Mouse (Mus musculus) forebrain, postnatal 0 days (tissue): ENCODE data around the gene Znhit3. TPM values are rescaled to one million over a fixed set of nuclear protein-coding genes. Genes with fewer than 3 reads are reported as not detected.
A peak's percentile ranks its signal among the peaks of the same experiment; 100 is the strongest.

Source experiments
- ATAC-seq: fragments of 200-750 bp; cut with Nextera tagmentation; 2 replicates; pipeline ENCODE4 v1.8.0; 2017; ENCODE audit warnings: mild to moderate bottlenecking, moderate library complexity
- DNase-seq: peaks from one replicate; pipeline ENCODE4 v3.0.0-alpha.2; 2015
- H3K27ac ChIP-seq: fragments of 300-500 bp; sonication (generic); 2 replicates; pipeline ENCODE4 v1.5.1; 2014; ENCODE audit warnings: low read depth, mild to moderate bottlenecking, antibody characterized with exemption, low read length, moderate library complexity, mixed read lengths
- H3K27me3 ChIP-seq: fragments of 300-500 bp; sonication (generic); 2 replicates; pipeline ENCODE4 v1.6.1; 2014; ENCODE audit warnings: mild to moderate bottlenecking, low read length, mixed read lengths; ENCODE audit not compliant: insufficient read depth
- H3K36me3 ChIP-seq: fragments of 300-500 bp; sonication (generic); 2 replicates; pipeline ENCODE4 v1.6.1; 2014; ENCODE audit warnings: mild to moderate bottlenecking, moderate library complexity; ENCODE audit not compliant: insufficient read depth
- H3K4me1 ChIP-seq: fragments of 300-500 bp; sonication (generic); 2 replicates; pipeline ENCODE4 v1.6.1; 2014; ENCODE audit warnings: antibody characterized with exemption; ENCODE audit not compliant: insufficient read depth
- H3K4me2 ChIP-seq: fragments of 300-500 bp; sonication (generic); 2 replicates; pipeline ENCODE4 v1.6.1; 2014; ENCODE audit warnings: low read depth, mild to moderate bottlenecking, moderate library complexity
- H3K4me3 ChIP-seq: fragments of 300-500 bp; sonication (generic); 2 replicates; pipeline ENCODE4 v1.5.1; 2014; ENCODE audit warnings: low read depth, low read length, mixed read lengths
- H3K9ac ChIP-seq: fragments of 300-500 bp; sonication (generic); 2 replicates; pipeline ENCODE4 v1.6.1; 2014; ENCODE audit warnings: mild to moderate bottlenecking
- H3K9me3 ChIP-seq: fragments of 300-500 bp; sonication (generic); 2 replicates; pipeline ENCODE4 v1.6.1; 2016; ENCODE audit warnings: low read length
- CTCF ChIP-seq: sonication (generic); IDR thresholded peaks from 2 replicates; pipeline ENCODE4 v1.5.1; 2016; ENCODE audit warnings: antibody characterized with exemption, control low read depth, low read depth
- WGBS: fragments of 180-500 bp; shearing (Covaris S2); extraction: QIAGEN DNeasy Blood & Tissue Kit; methylation state at CpG from one replicate; pipeline ENCODE4 v1.1.7; 2014; 5-methylcytosine and 5-hydroxymethylcytosine counted together
- polyA plus RNA-seq: library from polyadenylated mRNA; unstranded; fragments of >200 nt; fragmentation: Nextera tagmentation; extraction: Ambion mirVana; gene quantifications from 2 replicates; pipeline ENCODE4 v1.2.1, GENCODE M21; 2015
- total RNA-seq: library from RNA; depleted of rRNA; stranded (reverse); fragments of >200 nt; gene quantifications from 2 replicates; pipeline ENCODE4 v1.2.3, GENCODE M21; 2014

Znhit3 gene
- total and polyA plus RNA-seq, 2 experiments from 2014 or later = 40.0 to 83.9 TPM

DNA sequence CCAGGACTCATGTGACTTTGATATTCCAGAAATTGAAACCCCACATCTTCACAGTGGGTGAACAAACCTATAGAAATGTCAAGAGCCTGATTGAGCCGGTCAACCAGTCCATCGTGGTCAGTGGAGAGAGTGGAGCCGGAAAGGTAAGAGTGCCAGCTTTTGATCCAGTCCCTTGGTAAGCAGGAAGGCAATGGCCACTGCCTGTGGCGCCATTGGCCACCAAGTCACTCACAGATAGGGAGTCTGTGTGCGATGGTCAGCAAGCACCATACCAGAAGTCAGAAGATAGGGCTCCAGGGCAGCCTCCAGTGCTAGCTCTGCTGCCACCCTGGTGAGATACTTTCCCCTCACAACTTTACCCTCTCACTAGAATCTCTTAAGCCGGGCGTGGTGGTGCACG, 28.1 kb downstream of the Znhit3 start:
- peaks cover 44% of the 10 kb centered on the region for H3K36me3 ChIP-seq
- TF ChIP-seq CTCF = no peak
- WGBS = 98% methylated on average over 8 of the region's 8 CpGs

DNA sequence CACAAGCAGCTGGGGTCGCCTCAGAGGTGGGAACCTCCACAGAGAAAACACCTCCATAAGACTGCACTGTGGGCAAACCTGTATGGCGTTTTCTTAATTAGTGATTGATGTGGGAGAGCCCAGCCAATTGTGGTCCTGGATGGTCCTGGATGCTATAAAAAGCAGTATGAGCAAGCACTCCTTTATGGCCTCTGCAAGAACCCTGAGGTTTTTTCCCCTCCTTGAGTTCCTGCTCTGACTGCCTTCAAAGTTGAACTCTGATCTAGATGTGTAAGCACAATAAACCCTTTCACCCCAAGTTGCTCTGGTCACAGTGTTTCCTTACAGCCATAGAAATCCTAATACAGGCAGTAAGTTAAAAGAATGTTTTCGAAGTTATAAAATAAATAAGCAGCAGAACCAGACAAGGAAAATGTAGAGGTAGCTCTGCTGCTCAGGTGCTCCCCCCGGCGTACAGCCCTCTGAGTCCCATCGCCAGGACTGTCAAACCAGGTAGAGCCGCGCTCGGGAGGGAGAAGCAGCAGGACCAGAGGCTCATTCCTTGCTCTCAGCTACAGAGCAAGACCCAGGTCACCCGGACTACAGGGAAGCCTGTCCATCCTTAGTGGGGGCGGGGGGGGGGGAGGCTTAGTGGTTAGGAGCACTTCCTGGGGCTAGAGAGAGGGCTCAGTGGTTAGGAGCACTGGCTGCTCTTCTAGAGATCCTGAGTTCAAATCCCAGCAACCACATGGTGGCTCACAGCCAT, 29.2 kb downstream of the Znhit3 start:
- 91% methylated on average over 11 of the region's 11 CpGs for WGBS
- no peak overlapping the region for H3K27ac ChIP-seq
- H3K27me3 ChIP-seq = no peaks in the 10 kb centered on the region
- DNase-seq = no peak
- H3K36me3 ChIP-seq = peaks cover 41% of the 10 kb centered on the region
- no peak for TF ChIP-seq CTCF
- H3K4me1 ChIP-seq = no peaks in the 10 kb centered on the region
- H3K9ac ChIP-seq = no peak overlapping the region
- no peak overlapping the region for H3K4me3 ChIP-seq
- no peak for ATAC-seq
- H3K9me3 ChIP-seq = no peaks in the 10 kb centered on the region
- H3K4me2 ChIP-seq = no peak overlapping the region

More for the DNA sequence above, 28.1 kb downstream of the Znhit3 start:
- H3K27me3 ChIP-seq = no peaks in the 10 kb centered on the region
- no peak overlapping the region for H3K27ac ChIP-seq
- H3K4me3 ChIP-seq = no peak overlapping the region
- no peaks in the 10 kb centered on the region for H3K4me1 ChIP-seq
- no peaks in the 10 kb centered on the region for H3K9me3 ChIP-seq
- no peak for ATAC-seq
- DNase-seq = no peak
- H3K9ac ChIP-seq = no peak overlapping the region
- no peak overlapping the region for H3K4me2 ChIP-seq

DNA sequence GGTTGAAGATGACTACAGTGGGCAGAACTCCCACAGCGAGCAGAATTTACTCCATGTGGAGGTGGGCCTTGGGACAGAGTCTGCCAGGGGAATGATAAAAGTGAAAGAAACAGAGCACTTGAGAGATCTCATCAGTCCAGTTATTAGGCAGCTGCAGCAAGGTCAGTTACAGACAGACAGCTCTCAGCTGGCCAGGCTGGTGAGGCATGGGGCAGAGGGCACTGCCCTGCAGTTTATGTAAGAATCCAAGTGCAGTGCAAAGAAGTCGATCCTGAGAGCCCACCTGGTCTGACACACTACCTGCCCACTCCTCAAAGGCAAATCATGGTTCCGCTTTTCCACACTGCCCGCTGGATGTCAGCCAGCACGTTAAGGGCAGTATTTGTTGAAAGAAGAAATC, 29.9 kb downstream of the Znhit3 start:
- WGBS = 95% methylated on average over 5 of the region's 5 CpGs
- Histone ChIP-seq H3K4me2 (no peak overlapping the region), H3K27me3 (no peaks in the 10 kb centered on the region), H3K9me3 (no peaks in the 10 kb centered on the region), H3K27ac (no peak overlapping the region), H3K9ac (no peak overlapping the region), H3K4me1 (no peaks in the 10 kb centered on the region), H3K36me3 (peaks cover 41% of the 10 kb centered on the region), H3K4me3 (no peak overlapping the region)
- no peak for ATAC-seq
- no peak for TF ChIP-seq CTCF
- DNase-seq = no peak

DNA sequence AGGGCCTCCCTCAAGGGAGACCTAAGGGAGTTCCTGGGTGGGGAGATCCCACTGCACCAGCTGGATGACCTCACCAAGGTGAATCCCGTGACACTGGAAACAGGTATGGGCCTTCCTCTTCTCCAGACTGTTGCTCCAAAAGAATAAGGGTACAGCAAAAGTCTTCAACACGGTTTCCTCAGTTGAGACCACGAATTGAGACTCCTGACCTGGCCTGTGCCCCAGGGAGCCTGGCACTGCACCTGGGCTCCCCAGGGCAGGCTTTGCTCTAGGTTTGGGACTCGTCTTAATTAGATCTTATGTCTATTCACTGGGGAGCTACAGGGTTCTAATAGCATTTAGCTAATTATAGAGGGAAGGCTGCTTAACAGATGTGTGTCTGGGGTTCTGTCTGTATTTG, 30.9 kb downstream of the Znhit3 start:
- peaks cover 41% of the 10 kb centered on the region for H3K36me3 ChIP-seq
- DNase-seq (no peak), ATAC-seq (no peak)
- H3K4me1 ChIP-seq = peaks cover 5% of the 10 kb centered on the region; the same call in 1 of the 2 replicates
- no peaks in the 10 kb centered on the region for H3K27me3 ChIP-seq
- WGBS = 78% methylated on average over 4 of the region's 4 CpGs
- no peak overlapping the region for H3K4me3 ChIP-seq
- H3K27ac ChIP-seq = no peak overlapping the region
- no peak for TF ChIP-seq CTCF
- H3K4me2 ChIP-seq = no peak overlapping the region
- no peaks in the 10 kb centered on the region for H3K9me3 ChIP-seq
- no peak overlapping the region for H3K9ac ChIP-seq

DNA sequence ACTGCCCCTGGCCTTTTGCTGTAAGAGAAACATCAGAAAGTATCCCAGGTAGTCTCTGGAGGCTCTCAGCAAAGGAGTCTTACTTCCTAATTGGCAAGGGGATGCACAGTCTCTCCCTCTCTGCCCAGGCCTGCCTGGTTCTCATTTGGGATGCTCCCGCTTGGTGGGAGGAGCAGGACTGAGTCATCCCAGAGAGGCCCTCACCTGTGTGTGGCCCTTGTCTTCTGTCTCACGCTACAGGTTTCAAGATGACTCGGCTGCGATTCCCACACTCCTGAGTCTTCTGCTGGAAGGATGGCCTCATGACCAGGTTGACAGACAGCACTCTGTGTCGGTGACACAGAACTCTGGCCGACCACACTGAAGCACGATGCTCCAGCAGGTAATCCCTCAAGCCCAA, 33.8 kb downstream of the Znhit3 start:
- no peaks in the 10 kb centered on the region for H3K9me3 ChIP-seq
- DNase-seq (no peak), ATAC-seq (no peak)
- H3K4me3 ChIP-seq = no peak overlapping the region
- 99% methylated on average over 7 of the region's 7 CpGs for WGBS
- no peak for TF ChIP-seq CTCF
- peaks cover 5% of the 10 kb centered on the region; the same call in 1 of the 2 replicates for H3K4me1 ChIP-seq
- H3K27ac ChIP-seq = no peak overlapping the region
- no peaks in the 10 kb centered on the region for H3K27me3 ChIP-seq
- no peak overlapping the region for H3K4me2 ChIP-seq
- H3K9ac ChIP-seq = no peak overlapping the region
- peaks cover 33% of the 10 kb centered on the region for H3K36me3 ChIP-seq

GRCm38 (mm10) chr11:84880971-84881370, 35.2 kb downstream of the Znhit3 start:
- Histone ChIP-seq H3K36me3 (peaks cover 24% of the 10 kb centered on the region; the same call in 1 of the 2 replicates), H3K9ac (peak overlapping the region; percentile 69), H3K4me2 (peak overlapping the region; percentile 90), H3K4me3 (peak overlapping the region; percentile 87), H3K4me1 (peaks cover 5% of the 10 kb centered on the region; the same call in 1 of the 2 replicates), H3K27me3 (no peaks in the 10 kb centered on the region), H3K9me3 (no peaks in the 10 kb centered on the region), H3K27ac (no peak overlapping the region)
- DNase-seq (peak; percentile 2), ATAC-seq (no peak)
- WGBS = 57% methylated on average over 9 of the region's 9 CpGs
- TF ChIP-seq CTCF = no peak

DNA sequence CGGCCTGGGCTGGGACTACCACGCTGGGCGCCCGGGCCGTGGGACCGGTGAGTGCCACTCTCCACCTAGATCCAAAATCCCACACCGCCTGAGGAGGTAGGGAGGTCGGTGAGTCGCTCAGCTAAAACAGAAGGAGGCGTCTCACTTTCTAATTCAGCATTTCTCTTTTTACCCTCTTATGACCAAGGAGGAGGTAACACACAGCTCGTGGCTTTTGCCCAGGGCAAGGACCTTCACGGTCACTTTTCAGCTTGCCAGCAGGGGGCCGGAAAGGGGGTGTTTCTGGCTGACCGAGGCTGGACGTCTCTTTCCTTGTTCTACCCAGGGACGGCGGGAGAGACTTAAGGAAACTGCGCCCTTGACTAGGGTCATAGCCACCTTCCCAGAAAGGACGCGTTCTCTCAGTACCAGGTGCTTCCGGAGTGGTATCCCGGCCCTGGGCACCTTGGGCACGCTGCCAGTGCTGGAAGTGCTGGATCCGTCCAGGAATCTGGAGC, 35.7 kb downstream of the Znhit3 start:
- H3K4me2 ChIP-seq = peak overlapping the region; percentile 90
- peak; percentile 40; the same call in 1 of the 2 replicates for TF ChIP-seq CTCF
- H3K4me1 ChIP-seq = peaks cover 5% of the 10 kb centered on the region; the same call in 1 of the 2 replicates
- H3K9me3 ChIP-seq = no peaks in the 10 kb centered on the region
- H3K4me3 ChIP-seq = peak overlapping the region; percentile 87
- under 1% methylated on average over 24 of the region's 24 CpGs for WGBS
- peak overlapping the region; percentile 69 for H3K27ac ChIP-seq
- peak overlapping the region; percentile 69 for H3K9ac ChIP-seq
- ATAC-seq (no peak; the same call in 1 of the 2 replicates), DNase-seq (no peak)
- no peaks in the 10 kb centered on the region for H3K27me3 ChIP-seq
- H3K36me3 ChIP-seq = peaks cover 21% of the 10 kb centered on the region; the same call in 1 of the 2 replicates
